Mouse (Mus musculus): Measurements from ENCODE around the gene Gm49396. TPM values are rescaled to one million over a fixed set of nuclear protein-coding genes. Genes with fewer than 3 reads are reported as not detected.

Gene Gm49396
- total RNA-seq, 2 experiments from 2014 or later, result 3.5 to 6.7 TPM

- no peak for DNase-seq
These were observed 23.4 kb downstream of the Gm49396 start for GRCm38 (mm10) chr7:30586455-30587020.

DNA sequence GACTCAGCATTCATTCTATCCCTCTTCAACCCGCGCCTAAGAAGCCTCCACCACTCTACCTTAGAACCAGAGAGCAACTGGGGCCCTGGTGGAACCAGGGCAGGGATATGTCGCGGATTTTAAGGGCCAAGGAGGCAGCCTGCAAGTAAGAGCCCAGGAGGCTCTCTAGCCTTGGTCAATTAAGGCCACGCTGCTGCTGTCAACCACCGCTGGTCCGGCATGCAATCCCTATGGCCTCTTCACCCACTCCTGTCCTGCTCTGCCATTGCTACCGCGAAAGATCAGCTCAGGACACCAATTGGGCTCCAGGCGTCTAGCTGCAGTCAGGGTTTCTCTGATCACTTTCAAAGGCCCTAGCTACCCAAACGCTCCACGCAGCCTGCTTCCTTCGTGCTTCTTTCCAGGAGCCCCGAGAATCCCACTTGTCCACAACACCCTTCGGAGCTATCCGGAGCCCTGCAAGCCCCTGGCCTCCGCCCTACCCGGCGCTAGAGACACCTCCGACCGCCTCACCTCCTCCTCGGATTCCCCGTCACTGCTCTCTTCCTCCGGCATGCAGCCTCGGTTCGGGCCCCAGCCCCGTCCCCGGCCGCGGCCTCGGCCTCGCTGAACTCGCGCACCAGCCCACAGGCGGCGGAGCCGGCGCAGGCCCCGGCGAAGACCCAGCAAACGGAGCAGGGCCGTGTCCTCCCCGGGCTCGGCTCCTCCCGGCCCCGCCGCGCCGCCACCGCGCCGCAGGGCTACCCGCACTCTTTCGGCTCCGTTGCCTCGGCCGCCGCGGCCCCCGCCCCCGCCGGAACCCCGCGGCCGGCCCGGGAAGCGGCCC lies 24.9 kb downstream of the Gm49396 start:
- peak; percentile 41 to 58 for DNase-seq

GRCm38 (mm10) chr7:30588676-30589434 lies 25.7 kb downstream of the Gm49396 start, which contains the start of gene Kmt2b:
TSS of gene Kmt2b (minus strand) at chr7:30588726.
- peak; percentile 98 for DNase-seq

- DNase-seq, result peak; percentile 84 to 89
These were observed 26.5 kb downstream of the Gm49396 start for GRCm38 (mm10) chr7:30589435-30590301.

- DNase-seq, result no peak
These were observed 27.9 kb downstream of the Gm49396 start for GRCm38 (mm10) chr7:30590927-30591604.

- no peak for DNase-seq
These were observed 28.4 kb downstream of the Gm49396 start for GRCm38 (mm10) chr7:30591605-30591951.

GRCm38 (mm10) chr7:30592772-30593423 lies 29.8 kb downstream of the Gm49396 start:
- DNase-seq, result no peak

DNA sequence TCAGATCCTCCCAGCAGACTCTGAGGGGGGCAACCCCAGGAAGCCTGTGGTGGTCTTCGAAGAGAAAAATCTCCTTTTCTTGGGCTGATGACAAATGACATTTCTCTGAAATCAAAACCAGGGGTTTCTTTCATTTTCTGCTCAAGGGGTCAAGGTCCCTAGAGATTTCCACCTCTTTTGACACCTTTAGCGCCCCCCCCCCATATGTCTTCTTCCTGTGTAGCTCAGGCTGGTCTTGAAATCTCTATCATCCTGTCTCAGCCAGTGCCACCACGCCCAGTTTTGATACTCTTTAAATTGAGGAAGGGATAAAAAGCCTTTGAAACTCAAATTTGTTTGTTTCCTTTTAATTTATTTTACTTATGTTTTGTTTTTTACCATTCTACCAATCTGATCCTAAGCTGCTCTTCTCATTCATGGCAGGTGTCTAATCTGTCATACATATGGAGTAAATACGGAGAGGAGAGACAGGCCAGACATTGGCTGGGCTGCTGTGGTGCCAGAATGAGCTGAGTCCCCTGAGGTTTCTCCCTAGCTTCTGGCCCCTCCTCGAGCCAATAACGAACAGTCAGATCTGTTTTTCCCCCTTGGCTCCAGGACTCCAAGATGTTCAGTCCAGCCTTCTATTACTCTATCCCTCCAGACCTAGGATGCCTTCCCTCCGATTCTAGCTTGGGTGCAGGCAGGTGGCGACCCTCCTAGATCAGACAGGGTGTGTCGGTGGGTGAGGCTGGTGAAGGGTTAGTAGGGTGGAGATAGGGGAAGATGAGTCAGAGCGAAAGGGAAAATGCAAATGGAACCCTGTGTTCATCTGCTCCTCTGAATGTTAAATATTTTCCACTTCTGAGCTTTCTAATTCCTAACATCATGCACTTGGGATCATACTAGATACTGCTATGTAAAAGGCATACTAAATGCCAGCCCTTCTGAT lies 30.7 kb downstream of the Gm49396 start:
- no peak for DNase-seq

- DNase-seq, result no peak
These were observed 31.4 kb downstream of the Gm49396 start for GRCm38 (mm10) chr7:30594510-30595024.

GRCm38 (mm10) chr7:30596093-30596492 lies 32.9 kb downstream of the Gm49396 start:
- no peak for DNase-seq

GRCm38 (mm10) chr7:30596811-30597210 lies 33.7 kb downstream of the Gm49396 start:
- DNase-seq, result no peak

- DNase-seq, result no peak
These were observed 35.6 kb downstream of the Gm49396 start, which contains the start of gene Zbtb32 for GRCm38 (mm10) chr7:30598786-30599185. TSS of gene Zbtb32 (minus strand) at chr7:30598909.

DNA sequence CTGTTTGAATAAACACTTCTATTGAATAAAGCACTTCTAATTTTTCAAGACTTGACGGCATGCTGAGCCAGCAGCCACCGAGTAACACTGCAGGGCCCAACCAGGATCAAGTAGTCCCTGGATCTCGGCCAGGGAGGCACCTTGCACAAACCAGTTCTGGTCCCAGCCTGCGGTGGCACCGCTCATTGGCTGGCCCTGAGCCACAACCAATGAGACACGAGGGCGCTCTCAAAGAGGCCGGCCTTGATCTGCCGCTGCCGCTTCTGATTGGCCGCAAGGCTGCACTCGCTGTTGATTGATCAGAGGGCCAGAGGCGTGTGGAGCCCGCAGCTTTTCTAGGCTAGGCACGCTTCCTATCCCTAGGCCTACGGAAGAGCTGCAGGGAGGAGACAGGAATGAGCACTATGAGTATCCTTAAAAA lies 36.8 kb downstream of the Gm49396 start:
- DNase-seq, result peak; percentile 96

DNA sequence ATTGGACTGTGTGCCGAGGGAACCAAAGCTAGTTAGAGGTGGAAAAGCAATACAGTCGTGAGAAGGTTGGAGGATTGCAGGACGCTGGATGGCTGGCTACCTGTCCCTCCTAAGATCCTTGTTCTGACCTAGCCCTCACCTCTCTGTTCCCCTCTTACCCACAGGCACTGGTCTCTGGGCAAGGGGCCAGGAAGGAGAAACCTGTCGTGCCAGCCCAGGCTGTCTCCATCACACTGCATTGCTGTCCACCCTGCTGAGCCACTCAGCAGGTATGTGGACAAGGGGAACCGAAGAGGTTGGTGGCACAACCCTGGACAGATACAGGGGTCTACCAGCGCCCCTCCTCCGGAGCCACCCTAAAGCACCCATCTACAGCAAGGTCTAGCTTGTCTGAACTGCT lies 37.5 kb downstream of the Gm49396 start:
- DNase-seq, result no peak

- DNase-seq, result no peak
These were observed 39.4 kb downstream of the Gm49396 start for GRCm38 (mm10) chr7:30602583-30602982.

- no peak for DNase-seq
These were observed 41.3 kb downstream of the Gm49396 start for GRCm38 (mm10) chr7:30604424-30604823.

DNA sequence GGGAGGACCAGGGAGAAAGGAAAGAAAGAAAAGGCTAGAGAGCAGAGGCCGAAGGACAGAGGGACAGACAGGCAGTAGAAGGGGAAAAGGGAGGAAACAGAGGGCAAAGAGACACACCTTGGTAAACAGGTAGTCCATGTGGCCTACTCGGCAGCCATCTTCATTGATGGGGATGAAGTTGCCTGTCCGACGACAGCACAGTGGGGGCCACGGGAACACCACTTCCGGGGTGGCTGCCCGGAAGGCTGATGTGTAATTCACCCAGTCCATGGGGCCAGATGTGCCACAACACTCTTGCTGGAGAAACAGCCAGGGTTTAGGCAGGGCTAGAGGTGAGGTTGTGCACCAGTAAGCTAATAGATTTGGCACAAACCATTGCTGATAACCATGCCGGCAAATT lies 41.8 kb downstream of the Gm49396 start:
- no peak for DNase-seq

- DNase-seq, result peak; percentile 72 to 79
These were observed 44.7 kb downstream of the Gm49396 start for GRCm38 (mm10) chr7:30607706-30608309.

DNA sequence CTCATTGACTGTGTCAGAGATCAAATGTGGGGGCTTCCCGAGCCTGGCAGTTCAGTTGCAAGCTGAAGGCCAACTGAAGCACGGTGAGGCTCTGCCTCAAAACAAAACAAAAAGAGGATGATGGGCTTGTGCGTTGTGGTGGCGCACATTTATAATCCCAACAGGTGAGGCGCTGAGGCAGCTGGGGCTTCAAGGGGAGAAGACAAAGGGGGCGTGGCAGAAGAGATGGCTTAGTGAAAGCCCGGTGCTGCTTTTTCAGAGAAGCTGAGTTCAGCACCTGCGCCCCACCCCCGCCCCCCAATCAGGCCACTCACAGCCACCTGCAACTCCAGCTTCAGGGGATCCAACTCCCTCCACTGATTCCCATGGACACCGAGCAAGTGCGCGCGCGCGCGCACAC lies 45.3 kb downstream of the Gm49396 start:
- no peak for DNase-seq
